Mouse (Mus musculus): ENCODE data around the gene Cenpb.
"Not testable (repeated sequence)": the region's sequence is repeated elsewhere in the genome, so short reads cannot be mapped to it uniquely, and the experiment has no call there.

Cenpb gene

GRCm38 (mm10) chr2:131179990-131180587, at the start of gene Cenpb:
TSS of gene Cenpb (minus strand) at chr2:131180067.
- peak; percentile 92 for DNase-seq (ENCODE audit: low read depth, low spot score)

- DNase-seq (ENCODE audit: low read depth, low spot score) = no peak
Measured at GRCm38 (mm10) chr2:131227243-131227642, 47.4 kb upstream of the Cenpb start.

- DNase-seq (ENCODE audit: low read depth, low spot score) = not testable (repeated sequence)
Measured at GRCm38 (mm10) chr2:131226669-131227068, 46.8 kb upstream of the Cenpb start.

- no peak for DNase-seq (ENCODE audit: low read depth, low spot score)
Measured at GRCm38 (mm10) chr2:131225178-131225577, 45.3 kb upstream of the Cenpb start.

GRCm38 (mm10) chr2:131223569-131223968, 43.7 kb upstream of the Cenpb start:
- no peak for DNase-seq (ENCODE audit: low read depth, low spot score)

GRCm38 (mm10) chr2:131222562-131222961, 42.7 kb upstream of the Cenpb start:
- no peak for DNase-seq (ENCODE audit: low read depth, low spot score)

- no peak for DNase-seq (ENCODE audit: low read depth, low spot score)
Measured at GRCm38 (mm10) chr2:131221853-131222515, 42.1 kb upstream of the Cenpb start.

- DNase-seq (ENCODE audit: low read depth, low spot score) = no peak
Measured at GRCm38 (mm10) chr2:131220030-131220429, 40.2 kb upstream of the Cenpb start.

GRCm38 (mm10) chr2:131215941-131216858, 36.3 kb upstream of the Cenpb start:
- DNase-seq (ENCODE audit: low read depth, low spot score) = no peak

GRCm38 (mm10) chr2:131213773-131214172, 33.9 kb upstream of the Cenpb start:
- DNase-seq (ENCODE audit: low read depth, low spot score) = no peak

GRCm38 (mm10) chr2:131211026-131211615, 31.3 kb upstream of the Cenpb start:
- DNase-seq (ENCODE audit: low read depth, low spot score) = no peak

GRCm38 (mm10) chr2:131209969-131210792, 30.3 kb upstream of the Cenpb start:
- peak; percentile 96 for DNase-seq (ENCODE audit: low read depth, low spot score)

GRCm38 (mm10) chr2:131209125-131209795, 29.4 kb upstream of the Cenpb start:
- no peak for DNase-seq (ENCODE audit: low read depth, low spot score)

- DNase-seq (ENCODE audit: low read depth, low spot score) = no peak
Measured at GRCm38 (mm10) chr2:131208356-131208755, 28.5 kb upstream of the Cenpb start.

- no peak for DNase-seq (ENCODE audit: low read depth, low spot score)
Measured at GRCm38 (mm10) chr2:131206778-131207177, 26.9 kb upstream of the Cenpb start, which contains the start of gene Ap5s1. TSS of gene Ap5s1 (plus strand) at chr2:131207078.

GRCm38 (mm10) chr2:131205521-131206182, 25.8 kb upstream of the Cenpb start:
- no peak for DNase-seq (ENCODE audit: low read depth, low spot score)

- peak; percentile 71 for DNase-seq (ENCODE audit: low read depth, low spot score)
Measured at GRCm38 (mm10) chr2:131204410-131204981, 24.6 kb upstream of the Cenpb start.

GRCm38 (mm10) chr2:131203816-131204409, 24.0 kb upstream of the Cenpb start:
- DNase-seq (ENCODE audit: low read depth, low spot score) = no peak

- no peak for DNase-seq (ENCODE audit: low read depth, low spot score)
Measured at GRCm38 (mm10) chr2:131201262-131201661, 21.4 kb upstream of the Cenpb start.
